Mouse (Mus musculus): Measurements from ENCODE around the gene Gm43720.
A peak's percentile ranks its signal among the peaks of the same experiment; 100 is the strongest.

The Gm43720 gene

DNA sequence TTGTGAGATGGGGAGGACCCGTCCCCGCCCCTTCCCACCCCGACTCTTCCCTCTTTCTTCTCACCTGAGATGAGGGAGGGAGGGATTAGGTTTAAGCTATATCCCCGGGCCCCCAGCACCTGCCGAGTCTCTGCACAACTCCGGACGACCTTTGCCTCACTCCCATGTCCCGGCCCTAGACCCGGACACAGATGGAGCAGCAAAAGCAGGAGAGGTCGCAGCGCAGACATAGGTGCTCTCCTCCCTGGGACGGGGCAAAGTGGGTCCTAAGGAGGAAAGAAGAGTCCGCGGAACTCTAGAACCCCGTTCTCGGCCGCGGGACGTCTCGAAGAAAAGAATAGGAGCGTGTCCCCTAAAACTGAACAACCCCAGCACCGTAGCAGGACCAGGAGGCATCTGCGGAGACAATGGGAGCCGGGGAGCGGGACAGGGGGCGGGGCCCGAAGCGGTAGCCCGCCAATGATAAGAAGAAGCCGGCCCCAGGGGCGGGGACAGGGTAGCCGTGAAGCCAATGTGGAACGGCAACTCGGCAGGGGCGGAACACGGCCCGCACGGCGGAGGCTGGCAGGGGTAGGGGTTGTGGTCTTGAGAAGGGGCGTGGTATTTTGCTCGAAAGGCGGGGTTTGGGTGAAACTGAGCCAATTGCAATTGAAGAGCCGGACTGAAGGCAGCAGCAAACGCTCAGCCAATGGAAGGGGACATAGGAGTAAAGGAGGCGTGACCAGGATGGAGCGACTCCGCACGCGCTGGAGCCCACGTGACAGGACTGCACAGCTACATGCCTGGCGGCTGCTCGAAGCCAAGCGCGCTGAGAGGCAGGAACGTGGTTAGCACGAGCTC is at the start of gene Gm43720, which contains the start of the genes Gpc2 and Stag3:
Gm43720 (minus strand) TSS at position 374 of the 840 bp plus-strand sequence.
Gpc2 (minus strand) TSS at position 421 of the 840 bp plus-strand sequence.
Stag3 (plus strand) TSS at position 656 of the 840 bp plus-strand sequence.
- peak; percentile 84 for DNase-seq

DNA sequence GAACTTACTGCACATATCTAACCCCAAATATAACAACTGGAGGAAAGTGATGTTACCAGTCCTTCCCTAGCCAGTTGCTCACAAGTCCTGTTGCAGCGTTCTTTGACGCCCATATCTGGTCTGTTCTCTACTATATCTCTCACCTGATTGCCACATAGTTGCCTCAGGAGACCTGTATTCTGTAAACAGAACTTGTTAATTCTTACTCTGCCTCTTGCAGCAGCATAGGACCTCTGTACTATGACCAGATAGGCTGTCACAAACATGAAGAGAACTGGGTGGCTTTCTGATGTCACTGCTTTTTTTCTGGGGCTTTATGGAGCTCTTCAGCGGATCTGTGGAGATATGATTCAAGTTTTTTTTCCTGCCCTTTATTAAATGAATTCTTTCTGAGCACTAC is 33.0 kb upstream of the Gm43720 start:
- no peak for DNase-seq

- no peak for DNase-seq
Observed at GRCm38 (mm10) chr5:138299613-138300012, 19.9 kb upstream of the Gm43720 start.

GRCm38 (mm10) chr5:138294158-138294557 is 14.4 kb upstream of the Gm43720 start:
- DNase-seq: no peak

- no peak for DNase-seq
Observed at GRCm38 (mm10) chr5:138291638-138292037, 11.9 kb upstream of the Gm43720 start.

- no peak for DNase-seq
Observed at GRCm38 (mm10) chr5:138287861-138288260, 8.1 kb upstream of the Gm43720 start.

DNA sequence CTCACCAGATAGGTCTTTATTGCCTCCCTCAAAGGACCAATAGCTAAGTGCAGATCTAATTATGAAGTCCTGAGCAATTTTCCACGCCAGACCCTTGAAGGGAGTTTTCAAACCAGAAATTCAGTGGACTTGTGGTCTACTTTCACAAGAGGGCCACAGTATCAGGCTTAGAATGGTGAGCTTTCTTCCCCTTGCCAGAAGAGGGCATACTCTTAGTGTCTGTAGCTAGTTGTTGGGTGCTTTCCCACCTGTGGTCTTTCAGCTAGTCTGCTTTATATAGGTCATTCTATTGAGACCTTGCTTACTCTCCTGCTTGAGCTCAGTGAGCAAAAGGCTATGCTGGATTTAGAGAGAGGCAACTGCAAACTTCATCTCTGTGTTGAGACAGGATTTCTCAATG is 3.8 kb upstream of the Gm43720 start:
- DNase-seq: no peak

- no peak for DNase-seq
Observed at GRCm38 (mm10) chr5:138281798-138282197, 2.0 kb upstream of the Gm43720 start.

GRCm38 (mm10) chr5:138280829-138281228 is 1.1 kb upstream of the Gm43720 start:
- DNase-seq: no peak

DNA sequence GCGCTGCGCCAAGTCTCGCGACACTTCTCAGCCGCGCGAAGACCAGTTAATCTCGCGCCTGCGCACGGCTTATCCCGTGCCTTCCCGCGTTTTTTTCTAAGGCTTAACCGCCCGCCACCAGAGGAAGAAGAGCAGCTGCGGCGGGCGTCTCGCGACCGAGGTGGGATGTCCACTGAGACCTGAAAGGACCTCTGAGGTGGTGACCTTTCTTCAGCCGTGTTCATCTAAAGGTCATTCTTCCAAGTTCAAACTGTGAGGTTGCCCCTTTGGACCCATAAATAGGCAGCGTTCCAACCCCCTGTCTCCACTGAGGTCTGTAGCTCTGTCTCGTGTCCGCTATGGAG is 639 bp upstream of the Gm43720 start:
- no peak for DNase-seq

DNA sequence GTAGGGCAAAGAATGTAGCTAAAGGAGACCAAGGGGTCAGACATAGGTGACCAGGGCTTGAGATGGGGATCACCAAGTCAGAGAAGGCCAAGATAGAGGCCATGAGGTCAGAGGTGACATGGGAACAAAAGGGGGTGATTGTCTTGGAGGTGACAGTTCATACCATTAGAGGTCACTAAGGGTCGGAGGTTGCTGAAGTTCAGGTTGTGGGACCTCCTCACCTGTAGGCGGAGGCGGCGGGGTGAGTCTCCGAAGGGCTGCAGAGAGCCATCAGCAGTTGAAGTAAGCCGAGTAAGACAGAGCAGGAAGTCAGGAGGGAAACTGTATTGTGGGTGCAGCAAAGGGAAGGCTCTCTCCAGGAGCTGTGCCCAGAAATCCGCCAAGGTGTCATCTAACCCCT is 1.8 kb downstream of the Gm43720 start:
- DNase-seq: no peak

DNA sequence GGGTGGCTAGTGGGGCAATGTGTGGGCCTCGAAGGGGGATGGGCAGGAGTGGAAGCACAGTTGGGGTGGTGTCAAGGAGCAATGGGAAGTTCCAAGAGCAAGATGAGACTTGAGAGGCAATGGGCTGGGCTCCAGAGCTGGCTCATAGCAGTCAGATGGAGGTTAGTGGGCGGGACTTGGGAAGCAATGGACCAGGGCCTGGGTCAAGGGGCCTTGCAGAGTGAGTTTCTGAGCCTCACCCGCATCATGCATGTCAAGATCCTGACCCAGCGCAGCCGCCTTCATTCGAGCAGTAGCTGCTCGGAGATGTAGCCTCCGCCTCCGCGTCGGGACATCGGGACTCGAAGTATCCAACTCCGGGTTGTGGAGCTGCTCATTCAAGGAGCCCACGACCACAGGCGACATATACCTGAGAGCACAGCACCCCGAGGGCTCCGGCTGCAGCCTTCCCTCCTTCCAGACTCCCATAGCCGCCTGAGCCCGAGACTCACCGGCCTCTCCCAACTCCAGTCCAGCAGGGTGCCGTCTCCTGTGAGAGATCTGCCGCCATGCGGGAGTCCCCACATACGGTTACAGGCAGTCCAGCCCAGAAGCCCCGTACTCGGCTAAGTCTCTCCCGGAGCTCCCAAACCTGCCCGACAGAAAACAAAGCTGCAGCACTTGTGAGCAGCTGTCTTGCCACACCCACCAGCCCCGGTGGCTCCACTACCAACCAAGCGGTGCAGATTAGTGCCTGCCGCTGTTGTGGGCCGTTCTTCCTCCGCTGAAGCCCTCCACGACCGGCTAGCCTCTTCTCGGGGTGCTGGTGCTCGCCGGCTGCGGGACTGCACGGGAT is 4.3 kb downstream of the Gm43720 start:
- no peak for DNase-seq

GRCm38 (mm10) chr5:138274186-138274585 is 5.6 kb downstream of the Gm43720 start:
- DNase-seq: no peak

- no peak for DNase-seq
Observed at GRCm38 (mm10) chr5:138272409-138272923, 7.3 kb downstream of the Gm43720 start, which contains the start of gene Gal3st4. Gal3st4 (minus strand) TSS chr5:138272840.

DNA sequence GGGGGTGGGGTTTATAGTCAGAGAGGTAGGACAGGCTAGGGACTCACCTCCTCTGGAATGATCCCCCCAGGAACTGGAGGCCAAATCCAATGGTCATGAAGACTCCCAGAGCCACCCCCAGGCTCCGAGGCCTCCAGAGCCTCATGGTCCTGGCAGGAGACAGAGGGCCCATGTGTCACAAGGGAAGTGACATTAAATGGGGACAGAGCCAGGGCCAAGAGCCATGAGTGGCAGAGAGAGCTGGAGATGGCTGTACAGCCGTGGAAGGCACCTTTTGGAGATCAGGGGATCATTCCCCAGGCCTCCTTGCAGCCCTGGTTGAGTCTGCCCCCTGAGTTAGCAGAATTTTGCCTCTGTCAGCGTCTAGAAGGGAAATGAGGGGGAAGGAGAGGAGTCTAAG is 8.5 kb downstream of the Gm43720 start:
- DNase-seq: no peak

DNA sequence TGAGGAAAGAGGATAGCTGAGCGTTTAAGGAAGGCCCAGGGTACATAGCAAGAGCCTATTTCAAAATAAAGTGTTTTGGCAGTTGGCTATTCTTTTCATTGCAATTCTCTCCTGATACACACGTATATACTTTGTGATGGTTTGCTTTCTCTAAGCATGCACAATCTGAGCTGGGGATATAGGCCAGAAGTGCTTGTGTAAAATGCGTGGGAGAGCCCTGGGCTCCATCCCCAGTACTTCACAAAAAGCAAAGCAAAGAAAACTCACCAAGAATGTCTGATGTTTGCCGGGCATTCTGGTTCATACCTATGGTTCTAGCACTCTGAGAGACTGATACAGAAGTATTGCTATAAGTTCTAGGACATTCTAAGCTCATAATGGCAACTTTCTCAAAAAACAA is 10.8 kb downstream of the Gm43720 start:
- DNase-seq: no peak

DNA sequence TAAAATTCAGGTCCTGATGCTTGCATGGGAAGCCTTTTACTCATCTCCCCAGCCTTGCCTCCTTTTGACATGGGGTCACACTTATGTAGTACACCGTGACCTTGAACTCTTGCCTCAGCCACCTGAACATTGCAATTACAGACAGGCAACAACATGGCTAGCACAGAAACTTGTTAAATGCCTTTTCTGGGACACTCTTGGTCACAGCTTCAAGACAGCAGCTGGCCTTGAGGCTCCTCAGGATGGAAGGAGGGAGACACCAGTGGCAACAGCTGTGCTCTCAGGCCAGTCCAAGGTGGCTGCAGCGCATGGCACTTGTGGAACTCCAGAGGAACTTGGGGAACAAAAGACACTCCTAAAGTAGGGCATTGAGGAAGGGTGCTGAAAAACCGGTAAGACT is 12.6 kb downstream of the Gm43720 start:
- DNase-seq: no peak

- no peak for DNase-seq
Observed at GRCm38 (mm10) chr5:138265712-138266111, 14.0 kb downstream of the Gm43720 start.

DNA sequence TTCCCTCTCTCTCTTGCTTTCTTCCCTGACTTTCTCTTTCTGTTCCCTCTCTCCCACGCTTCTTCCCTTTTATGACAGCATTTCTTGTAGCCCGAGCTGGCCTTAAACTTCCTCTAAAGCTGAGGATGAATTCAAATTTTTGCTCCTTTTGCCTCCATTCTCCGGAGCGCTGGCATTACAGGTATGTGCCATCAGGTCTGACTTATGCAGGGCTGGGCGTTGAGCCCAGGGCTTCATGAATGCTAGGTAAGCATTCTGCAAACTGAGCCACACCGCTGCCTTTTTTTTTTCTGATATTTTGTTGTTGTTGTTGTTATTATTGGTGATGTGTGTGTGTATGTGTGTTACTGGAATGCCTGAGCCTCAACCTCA is 15.6 kb downstream of the Gm43720 start:
- no peak for DNase-seq

DNA sequence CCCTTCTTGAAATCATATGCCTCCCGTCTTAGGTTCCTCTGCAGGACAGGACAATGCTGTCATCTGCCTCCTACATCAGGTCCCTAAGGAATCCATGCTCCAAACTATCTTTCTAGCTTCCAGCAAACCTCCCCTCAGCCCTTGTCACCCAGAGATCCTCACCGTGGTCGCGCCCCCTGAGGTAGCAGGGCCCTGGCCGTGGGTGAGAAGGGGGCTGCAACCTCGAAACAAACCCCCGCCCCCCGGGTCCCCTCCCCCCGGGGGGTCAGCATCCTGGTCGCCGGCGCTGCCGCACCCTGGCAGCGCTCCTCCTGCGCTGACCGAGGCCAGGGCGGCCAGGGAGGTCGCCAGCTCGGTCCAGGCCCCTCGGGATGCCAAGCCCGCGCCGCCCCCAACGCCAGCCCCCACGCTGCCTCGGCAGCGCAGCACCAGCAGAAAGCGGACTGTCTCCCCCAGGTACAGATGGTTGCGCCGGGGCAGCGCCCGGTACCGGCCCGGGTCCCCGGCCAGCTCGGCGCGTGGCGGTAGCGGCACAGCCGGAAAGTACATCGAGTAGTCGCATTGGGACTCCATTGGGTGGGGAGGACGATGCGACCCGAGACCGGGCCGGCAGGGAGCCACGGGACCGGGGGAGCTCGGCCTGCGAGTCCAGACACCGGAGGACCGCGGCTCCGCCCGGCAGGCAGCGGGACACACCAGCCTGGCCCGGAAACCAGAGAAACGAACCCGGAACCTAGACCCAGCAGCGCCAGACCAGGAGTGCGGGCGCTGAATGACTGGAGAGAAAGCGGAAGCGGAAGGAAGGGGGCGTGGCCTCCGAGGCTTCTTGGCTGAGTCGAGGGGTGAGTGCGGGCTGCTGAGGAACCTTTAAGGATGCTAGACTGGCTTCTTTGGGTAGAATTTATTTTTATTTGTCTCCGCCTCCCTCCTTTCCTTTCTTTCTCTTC is 16.2 kb downstream of the Gm43720 start, which contains the start of gene BC037034:
BC037034 (minus strand) TSS at position 774 of the 947 bp plus-strand sequence.
- DNase-seq: peak; percentile 93

DNA sequence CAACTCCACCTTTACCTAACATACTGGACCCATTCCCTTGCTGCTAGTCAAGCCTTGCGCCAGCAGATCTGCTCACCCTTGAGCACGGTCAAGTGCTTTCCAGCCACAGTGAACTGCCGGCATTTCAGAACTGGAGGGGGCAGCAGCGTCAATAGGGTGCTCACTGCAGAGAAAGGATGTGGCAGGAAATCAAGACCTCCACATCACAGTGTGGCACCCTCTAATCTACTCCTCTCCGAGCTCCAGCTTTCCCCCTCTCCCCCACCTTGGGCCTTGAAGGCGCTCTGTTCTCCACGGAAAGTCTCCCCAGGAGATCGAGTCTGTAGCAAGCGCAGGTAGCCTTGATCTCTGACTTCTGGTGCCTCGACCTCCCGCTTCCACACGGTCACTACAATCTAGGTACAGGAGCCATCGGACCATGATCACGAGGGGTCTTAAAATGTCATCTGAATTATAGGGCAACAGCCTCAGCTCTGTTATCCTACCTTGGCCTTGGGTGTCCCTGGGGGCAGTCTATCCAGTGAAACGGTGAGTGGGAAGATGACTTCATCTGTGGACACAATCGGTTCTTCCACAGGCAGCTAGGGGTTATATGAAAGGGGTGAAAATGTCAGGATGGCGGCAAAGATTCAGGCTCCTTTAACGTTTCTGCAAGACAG is 17.0 kb downstream of the Gm43720 start:
- DNase-seq: no peak

DNA sequence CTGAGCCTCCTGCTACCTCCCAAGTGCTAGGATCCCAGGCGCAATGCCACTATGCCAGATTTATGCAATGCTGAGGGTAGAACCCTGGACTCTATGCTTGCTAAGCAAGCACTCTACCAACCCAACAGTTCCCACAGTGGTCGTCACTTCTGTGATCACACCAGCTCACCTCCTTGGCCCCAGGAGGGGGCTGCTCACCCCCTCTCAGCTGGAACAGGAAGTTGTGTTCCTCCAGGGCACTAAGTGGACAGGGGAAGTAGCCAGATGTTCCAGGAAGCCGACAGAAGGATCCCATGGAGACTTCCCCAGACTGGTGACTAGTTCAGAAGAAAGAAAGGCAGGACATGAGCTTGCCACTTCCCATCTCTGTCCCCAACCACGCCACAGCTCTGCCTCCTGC is 17.8 kb downstream of the Gm43720 start:
- no peak for DNase-seq
